Mouse (Mus musculus) B cell, adult 2 months (primary cell): ENCODE results near the gene Esx1.

Experiments used
- DNase-seq, 2 experiments: peaks; one replicate each; pipeline ENCODE4 v3.0.0; 2022

Gene Esx1

GRCm38 (mm10) chrX:137121718-137122117 is at the start of gene Esx1:
Gene Esx1 (minus strand): TSS chrX:137122083.
- no peak for DNase-seq

DNA sequence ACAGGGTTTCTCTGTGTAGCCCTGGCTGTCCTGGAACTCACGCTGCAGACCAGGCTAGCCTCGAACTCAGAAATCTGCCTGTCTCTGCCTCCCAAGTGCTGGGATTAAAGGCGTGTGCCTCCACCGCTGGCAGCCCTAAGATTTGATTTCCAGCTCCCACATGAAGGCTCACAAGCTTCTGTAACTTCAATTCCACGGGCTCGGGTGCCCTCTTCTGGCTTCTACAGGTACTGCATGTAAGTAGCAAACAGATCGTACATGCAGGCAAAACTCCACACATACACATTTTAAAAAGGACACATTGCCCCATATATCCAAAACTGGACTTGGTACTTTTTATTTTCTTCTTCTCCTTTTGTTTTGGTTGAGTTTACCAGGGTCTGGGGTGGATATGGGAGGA is 48.1 kb upstream of the Esx1 start:
- peak; percentile 9 to 14 for DNase-seq

- no peak for DNase-seq
Measured at GRCm38 (mm10) chrX:137167658-137168057, 45.8 kb upstream of the Esx1 start.

- DNase-seq, result no peak
Measured at GRCm38 (mm10) chrX:137165621-137166020, 43.7 kb upstream of the Esx1 start.

DNA sequence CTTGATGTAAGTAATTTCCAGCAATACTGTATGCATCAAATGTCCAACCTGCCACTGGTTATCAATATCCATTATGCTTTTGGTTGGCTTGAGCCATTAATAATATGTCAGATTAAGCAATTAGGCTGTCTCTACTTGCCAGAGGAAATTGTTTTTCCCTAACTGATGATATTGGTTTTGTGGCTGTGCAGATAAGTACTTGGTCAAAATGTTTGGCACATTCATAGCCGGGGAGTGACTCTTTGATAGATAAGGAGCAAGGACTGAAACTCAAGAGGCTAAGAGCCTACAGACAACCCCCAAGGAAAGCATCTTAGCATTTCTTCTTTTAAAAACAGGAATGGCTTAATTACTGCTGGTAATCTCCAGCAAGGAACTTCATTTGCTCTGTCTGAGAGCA is 40.8 kb upstream of the Esx1 start:
- no peak for DNase-seq

- no peak for DNase-seq
Measured at GRCm38 (mm10) chrX:137160971-137161370, 39.1 kb upstream of the Esx1 start.

DNA sequence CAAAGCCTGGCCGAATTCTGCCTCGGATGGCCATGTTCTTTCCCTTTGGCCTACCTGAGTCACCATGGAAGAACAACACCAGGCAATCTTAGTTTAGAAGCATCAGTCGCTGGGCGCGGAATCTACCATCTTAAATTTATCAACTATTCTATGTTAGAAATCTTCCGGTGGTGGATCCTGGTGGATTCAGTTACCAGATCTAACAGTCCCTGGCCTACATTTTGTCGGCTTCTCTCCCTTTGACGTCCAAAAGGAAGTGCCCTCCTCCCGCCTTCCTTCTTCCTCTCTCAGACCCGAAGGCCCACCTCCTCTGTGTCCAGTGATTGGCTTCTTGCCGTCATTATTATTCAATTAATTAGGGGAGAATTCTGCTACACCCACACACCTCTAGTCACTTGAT is 27.2 kb upstream of the Esx1 start:
- no peak for DNase-seq

- no peak for DNase-seq
Measured at GRCm38 (mm10) chrX:137144674-137145073, 22.8 kb upstream of the Esx1 start.

DNA sequence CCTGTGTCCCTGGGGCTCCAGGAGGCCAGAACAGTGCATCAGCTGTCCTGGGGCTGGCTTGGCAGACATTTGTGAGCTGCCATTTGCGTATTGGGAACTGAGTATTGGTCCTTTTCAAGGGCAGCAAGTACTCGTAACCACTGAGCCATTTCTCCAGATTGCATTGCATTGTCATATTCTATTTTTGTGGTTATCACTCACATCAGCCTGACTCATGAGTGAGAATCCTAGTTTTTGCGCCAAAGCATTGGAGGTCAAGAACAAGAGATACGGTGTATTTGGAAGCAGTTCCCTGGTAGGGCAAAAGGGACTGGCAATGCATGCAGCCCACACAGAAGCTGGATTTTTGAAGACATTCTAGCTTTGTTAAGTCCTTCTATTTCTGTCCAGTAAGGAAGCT is 21.8 kb upstream of the Esx1 start:
- DNase-seq, result no peak

DNA sequence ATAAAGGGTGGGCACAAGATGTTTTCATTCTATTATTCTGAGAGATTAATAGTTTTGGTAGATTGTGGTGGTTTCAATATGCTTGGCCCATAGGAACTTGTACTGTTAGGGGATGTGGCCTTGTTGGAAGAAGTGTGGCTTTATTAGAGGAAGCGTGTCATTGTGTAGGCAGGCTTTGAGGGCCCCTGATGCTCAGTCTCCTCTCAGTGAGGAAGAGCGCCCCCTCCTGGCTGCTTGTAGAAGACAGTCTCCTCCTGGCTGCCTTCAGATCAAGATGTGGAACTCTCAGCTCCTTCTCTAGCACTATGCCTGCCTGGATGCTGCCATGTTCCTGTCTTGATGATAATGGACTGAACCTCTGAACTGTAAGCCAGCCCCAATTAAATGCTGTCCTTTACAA is 20.7 kb upstream of the Esx1 start:
- DNase-seq, result peak; percentile 33 to 52

DNA sequence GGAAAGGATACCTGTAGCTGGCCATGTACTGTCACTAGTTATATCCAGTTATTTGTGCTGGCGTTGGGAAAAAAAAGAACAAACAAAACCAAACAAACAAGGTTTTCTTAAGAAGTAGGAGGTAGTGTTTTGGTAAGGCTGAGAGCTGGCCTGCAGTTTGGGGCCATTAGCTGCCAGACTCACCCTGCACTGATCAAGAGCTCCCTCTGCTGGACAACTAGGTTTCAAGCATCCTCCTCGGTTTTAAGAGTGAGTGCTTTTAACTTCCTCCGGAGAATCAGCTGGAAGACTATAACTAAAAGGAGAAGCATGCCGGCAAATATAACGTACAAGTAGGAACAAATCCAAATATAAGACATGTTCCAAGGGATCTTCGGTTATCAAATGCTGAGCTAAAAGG is 19.8 kb upstream of the Esx1 start:
- peak; percentile 58 to 60 for DNase-seq

GRCm38 (mm10) chrX:137127542-137127941 is 5.7 kb upstream of the Esx1 start:
- no peak for DNase-seq

DNA sequence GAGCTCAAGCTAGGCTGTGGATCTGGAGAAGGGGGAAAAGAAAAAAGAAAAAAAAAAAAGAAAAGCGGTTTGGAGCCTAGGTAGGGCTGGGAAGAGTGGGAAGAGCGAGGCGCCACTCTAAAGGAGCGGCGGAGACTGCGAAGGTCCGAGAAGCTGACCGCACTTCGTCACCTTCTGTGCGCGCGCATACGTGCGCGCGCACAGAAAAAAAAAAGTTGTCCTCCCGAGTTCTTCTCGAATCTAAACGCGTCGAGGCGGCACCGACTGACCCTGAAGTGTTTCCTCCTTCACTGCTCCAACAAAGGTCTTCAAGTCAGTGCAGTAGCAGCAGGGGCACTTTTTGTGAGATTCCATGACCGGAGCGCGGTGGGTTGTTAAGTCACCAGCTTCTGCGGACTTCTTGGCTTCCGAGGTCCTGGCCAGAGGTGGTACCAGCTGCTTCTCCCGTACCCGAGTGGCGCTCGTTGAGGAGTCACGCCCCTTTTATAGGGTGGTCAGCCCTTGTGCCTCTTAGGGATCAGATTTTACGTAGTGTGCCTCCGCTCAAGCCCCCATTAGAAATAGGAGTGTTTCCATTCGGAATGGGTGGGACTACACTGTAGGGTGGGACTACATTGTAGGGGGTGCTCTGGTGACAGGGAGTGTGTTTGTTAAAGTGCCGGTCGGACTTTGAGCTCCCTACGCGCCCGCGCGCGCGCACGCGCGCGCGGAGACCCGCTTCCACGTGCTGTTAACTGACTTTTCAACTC is 2.0 kb downstream of the Esx1 start:
- DNase-seq, result no peak

DNA sequence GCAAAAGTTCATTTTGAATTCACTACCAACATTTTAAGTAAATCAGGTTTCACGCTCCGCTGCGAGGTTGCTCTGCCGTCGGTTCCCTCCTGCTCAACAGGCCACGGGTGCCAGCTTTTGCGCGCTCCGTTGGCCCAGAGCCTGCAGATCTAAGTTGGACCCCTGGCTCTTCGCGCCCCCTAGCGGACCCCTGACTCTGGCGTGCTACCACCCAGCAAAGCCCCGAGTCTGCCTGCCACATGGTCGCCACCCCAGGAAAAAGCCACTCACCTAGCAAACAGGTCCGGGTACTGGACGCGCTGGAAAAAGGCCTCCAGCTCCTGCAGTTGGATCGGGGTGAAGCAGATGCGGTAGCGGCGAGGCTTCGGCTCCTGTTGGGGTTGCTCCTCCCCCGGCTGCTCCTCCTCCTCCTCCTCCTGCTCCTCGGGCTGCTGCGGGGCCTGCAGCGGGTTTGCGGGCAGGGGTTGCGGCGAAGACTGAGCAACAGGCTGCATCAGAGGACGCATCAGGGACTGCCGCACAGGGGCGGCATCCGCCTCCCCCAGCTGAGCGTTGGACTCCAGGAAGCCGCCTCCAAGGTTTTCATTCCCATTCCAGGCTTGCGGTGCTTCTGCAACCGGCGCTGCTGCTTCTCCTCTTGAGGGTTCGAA is 3.7 kb downstream of the Esx1 start:
- peak; percentile 45 to 50 for DNase-seq

DNA sequence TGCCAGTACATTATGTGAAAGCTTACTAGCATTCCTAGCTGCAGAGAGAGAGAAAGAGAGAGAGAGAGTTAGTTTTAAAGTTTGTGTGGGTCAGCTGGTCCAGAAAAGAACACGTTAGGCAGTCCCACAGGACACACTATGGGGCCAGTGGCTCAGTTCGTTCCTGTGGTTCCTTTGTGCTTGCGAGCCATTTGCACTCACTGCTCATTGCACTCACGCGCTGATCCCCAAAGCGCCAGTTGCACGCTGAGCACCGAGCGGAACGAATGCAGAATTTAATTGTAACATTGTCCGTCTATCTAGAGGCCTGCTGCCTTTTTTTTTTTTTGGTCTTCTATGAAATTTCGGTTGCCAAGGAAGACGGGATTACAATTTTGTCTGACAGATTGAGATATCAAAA is 15.4 kb downstream of the Esx1 start:
- no peak for DNase-seq

DNA sequence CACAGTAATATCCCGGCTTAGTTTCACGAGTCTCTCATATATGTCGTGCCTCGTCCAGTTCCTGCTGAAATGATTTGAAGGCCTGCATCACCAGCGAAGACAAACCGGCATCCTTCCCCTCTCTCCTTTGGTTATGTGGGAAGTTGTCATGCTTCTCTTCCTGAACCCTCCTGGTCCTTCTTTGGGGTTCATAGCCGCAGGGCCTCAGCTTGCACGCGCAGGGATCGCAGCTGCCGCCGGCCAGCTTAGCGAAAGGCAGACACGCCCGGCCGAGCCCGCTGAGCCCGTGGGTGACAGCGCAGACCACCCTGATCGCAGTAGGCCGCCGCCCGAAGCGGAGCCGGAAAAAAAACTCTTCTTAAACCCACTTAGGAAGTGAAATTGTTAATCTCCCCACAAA is 17.4 kb downstream of the Esx1 start:
- no peak for DNase-seq
